Mouse (Mus musculus) thymus, postnatal 14 days (tissue): Measurements from ENCODE around the gene Mlip.
"Not testable (repeated sequence)": the region's sequence is repeated elsewhere in the genome, so short reads cannot be mapped to it uniquely, and the experiment has no call there.

Experiments used
- DNase-seq: peaks from one replicate; pipeline ENCODE4 v3.0.0; 2021

Gene Mlip

GRCm38 (mm10) chr9:77172044-77172443, 180.7 kb downstream of the Mlip start:
- no peak for DNase-seq

- DNase-seq: no peak
These were observed 186.9 kb downstream of the Mlip start for GRCm38 (mm10) chr9:77165877-77166276.

DNA sequence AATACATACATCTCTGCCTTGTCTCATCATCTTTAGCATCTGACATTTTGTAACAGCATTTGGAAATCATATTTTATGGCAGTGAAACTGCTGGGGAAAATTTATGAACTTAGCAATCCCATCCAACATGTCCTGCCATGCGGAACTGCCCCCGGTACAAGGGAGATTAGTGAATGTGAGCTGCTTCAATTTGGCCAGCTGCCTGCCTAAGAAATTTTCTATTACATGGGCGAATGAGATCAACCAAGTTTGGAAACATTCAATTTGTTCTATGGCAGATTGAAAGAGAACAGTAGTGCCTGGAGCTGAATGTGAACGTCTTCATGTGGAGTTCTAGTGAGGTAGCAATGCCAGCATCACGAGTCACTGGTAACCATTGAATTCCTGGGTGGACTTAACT, 191.0 kb downstream of the Mlip start:
- no peak for DNase-seq

DNA sequence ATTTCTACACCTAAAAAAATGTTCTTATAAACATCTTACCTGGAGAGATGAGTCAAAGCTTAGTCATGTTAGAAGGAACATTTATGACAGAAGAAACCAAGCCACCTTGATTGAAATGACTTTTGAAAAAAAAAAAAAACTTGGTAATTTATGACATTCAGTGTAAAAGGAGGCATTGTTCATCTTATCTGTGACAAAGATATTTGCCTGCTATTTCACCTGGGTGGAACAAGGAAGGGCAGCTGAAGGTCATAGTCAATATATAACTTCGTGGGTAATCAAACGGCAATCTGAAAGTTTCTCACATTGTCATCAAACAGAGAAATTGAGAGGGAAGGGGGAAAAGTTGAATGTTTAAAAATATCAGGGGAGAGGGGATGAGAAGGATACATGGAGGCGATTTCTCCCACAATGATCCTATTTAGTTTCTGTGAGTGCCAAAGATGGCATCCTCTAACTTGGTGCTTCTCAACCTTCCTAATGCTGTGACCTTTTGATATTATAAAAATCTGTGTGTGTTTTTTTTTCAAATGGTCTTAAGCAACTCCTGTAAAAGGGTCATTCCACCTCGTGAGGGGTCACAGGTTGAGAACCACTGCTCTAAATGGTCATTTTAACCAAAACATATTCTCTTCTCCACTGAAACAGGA, 192.4 kb downstream of the Mlip start:
- no peak for DNase-seq

DNA sequence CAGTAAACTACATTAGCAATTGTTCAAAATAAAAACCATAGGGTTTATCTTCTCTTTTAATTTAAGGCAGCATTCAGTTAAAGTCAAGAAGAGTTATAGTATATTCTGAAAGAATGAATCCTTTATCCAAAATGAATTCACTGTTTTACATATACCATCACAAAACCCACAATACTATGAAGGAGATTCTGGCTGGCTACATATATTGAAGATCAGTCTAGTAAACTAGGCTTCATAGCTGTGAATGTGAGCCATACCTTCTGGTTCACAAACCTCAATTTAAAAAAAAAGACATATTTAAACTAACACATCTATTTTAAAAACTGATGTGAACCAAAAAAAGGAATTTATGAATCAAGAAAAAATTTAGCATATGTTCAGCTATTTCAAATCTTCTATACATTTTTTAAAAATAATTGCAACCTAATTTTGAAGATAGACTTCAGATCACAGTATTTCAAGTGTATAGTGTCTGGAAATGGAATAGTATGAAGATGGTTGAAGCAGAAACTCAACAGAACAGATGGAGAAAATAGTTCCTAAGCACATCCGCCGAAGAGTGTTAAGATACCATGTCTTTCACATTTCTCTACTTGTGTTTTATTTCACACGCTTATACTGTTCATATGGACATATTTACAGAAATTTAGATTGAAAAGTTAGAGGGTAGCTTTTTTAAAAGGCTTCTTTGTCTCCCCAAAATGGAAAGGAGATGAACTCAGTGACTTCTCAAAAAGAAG, 204.1 kb downstream of the Mlip start:
- DNase-seq: no peak

- DNase-seq: no peak
These were observed 233.0 kb downstream of the Mlip start for GRCm38 (mm10) chr9:77119735-77120134.

DNA sequence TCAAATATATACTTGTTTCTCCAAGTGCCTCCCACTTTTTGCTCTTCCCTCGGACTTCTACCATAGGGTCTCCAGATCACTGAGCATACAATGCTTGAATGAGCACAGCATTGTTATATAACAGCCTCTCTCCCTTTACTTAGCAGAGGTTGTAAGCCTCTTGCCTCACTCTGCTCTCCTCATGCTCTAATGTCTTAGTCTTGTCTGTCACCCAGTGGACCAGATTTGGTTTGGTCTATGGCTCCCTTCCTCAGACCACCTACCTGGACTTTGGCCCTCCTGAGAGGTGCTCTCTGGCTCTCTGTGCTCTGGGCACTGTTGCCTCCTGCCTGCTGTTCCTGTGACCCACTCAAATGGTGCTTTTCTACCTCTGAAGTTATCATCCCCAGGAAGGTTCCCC, 255.9 kb downstream of the Mlip start:
- DNase-seq: no peak

DNA sequence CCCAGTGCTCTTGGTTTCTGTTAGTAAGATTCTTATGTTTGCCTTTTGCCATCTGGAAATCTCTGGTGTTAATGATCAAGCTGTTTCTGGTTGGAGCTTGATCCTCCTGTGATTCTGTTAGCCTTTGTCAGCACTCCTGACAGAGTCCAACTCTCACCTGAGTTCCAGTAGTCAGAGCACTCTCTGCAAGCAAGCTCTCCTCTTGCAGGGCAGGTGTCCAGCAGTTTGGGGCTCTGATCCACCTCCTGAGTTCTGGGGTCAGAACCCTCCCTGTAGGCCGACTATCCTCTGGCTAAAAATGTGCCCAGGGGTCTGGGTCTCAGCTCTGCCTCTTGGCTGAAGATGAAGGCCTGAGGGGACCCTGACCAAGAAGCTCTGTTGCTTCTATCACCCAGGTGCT, 269.5 kb downstream of the Mlip start:
- DNase-seq: not testable (repeated sequence)

DNA sequence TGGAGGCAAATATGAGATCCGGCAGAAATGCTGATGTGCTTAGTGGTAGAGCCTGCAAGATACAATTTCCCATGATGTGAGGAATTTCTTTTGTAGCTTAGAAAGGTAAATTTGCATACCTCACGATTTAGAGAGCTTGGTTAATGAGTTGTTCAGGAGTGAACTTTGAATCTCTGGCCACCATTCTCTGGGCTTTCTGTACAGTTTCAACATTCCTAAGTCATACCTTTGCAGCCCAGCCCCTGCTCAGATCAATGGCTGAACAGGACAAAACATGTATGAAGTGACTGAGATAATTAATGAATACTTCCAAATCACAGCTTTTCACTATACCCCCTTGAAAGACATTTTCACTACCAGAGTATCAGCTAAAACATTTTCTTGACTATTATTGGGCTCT, 281.1 kb downstream of the Mlip start:
- DNase-seq: no peak

GRCm38 (mm10) chr9:77056611-77057010, 296.2 kb downstream of the Mlip start:
- DNase-seq: no peak

GRCm38 (mm10) chr9:77054426-77055193, 298.2 kb downstream of the Mlip start:
- DNase-seq: no peak
